Mouse (Mus musculus) megakaryocyte, embryonic 14.5 days (primary cell): ENCODE data around the gene Ank.

ENCODE experiments used
- FLI1 ChIP-seq: IDR thresholded peaks from 2 replicates; pipeline ENCODE4 v1.6.1; 2012; ENCODE audit warnings: low read length, inconsistent platforms, mixed read lengths
- GATA1 ChIP-seq: IDR thresholded peaks from 3 replicates; pipeline ENCODE4 v1.6.1; 2012; ENCODE audit warnings: mixed read lengths, low read length, inconsistent platforms, borderline replicate concordance

DNA sequence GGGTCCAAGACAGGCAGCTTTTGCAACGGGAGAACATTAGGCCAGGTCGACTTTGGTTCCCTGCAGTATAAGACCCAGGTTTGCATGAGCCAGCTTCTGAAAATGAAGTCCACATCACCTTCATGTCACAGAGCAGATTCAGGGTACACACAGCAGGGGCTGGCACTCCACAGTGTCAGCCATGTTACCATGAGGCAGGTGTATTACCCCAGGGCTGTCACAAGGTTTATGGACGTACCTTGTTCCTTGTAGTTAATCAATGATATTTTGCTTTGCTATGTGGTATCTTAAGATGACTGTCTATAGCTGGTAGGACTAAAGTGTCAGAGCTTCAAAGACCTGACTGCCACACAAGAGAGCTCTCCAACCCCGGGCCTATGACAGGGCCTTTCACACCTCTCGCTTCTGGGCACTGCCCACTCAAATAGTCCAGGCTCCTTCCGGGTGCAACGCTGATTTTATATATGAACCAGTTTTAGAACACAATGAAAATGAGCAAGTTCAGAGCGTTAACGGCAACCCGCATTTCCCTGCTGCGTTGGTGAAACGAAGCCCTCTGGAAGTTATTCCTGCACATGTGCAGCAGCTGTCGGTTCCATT, 132.4 kb downstream of the Ank start:
- TF ChIP-seq GATA1 (no peak), FLI1 (no peak)
